Mouse (Mus musculus) spleen, adult 2 months (tissue): ENCODE data around the gene Asic1.

Source experiments
- CTCF ChIP-seq: fragments of 200-500 bp; IDR thresholded peaks from 2 replicates; pipeline ENCODE4 v1.5.1; 2011; ENCODE audit warnings: mild to moderate bottlenecking, inconsistent platforms; ENCODE audit not compliant: insufficient read depth, insufficient read length, insufficient replicate concordance; ENCODE audit errors: extremely low read depth
- POLR2A ChIP-seq: fragments of 200-500 bp; IDR thresholded peaks from 2 replicates; pipeline ENCODE4 v1.6.1; 2011; ENCODE audit warnings: low read depth, low read length, inconsistent platforms

DNA sequence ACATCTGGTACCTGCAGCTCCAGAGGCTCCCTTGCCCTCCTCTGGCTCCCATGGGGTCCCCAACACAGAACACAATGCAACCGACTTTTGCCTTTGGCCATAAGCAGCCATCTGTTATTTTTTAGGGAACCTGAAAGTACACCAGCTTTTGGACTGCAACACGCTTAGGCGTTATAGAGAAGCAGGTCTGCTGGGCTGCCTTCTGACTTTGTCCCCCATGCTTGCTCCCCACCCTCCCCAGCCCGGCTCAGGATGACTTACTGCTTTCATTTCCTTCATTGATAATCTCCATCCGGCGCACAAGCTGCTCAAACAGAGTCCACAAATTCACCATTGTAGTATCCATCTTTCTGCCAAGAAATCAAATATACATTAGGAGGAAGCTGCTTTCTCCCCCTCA is 27.5 kb upstream of the Asic1 start:
- no peak for TF ChIP-seq CTCF
- TF ChIP-seq POLR2A, result no peak
